Mouse (Mus musculus) 416B (cell line): ENCODE measurements at regions not wholly inside any gene's neighbourhood (a gene's known extent, or its start where the extent isn't known, plus 50 kb on each side); places are given as distances from the start of the nearest gene placed in this dataset.

Experiments
- DNase-seq: peaks from one replicate; pipeline ENCODE4 v3.0.0; 2011; ENCODE audit warnings: low read depth

- DNase-seq, result no peak
Measured at GRCm38 (mm10) chr1:166735545-166735944, 53.9 kb upstream of the Fmo9 start.

GRCm38 (mm10) chr1:166738029-166738428 lies 56.4 kb upstream of the Fmo9 start:
- DNase-seq, result peak; percentile 48

GRCm38 (mm10) chr1:166750236-166750635 lies 68.6 kb upstream of the Fmo9 start:
- DNase-seq, result no peak

- DNase-seq, result no peak
Measured at GRCm38 (mm10) chr1:166750777-166751176, 69.1 kb upstream of the Fmo9 start.

GRCm38 (mm10) chr1:166751436-166751835 lies 69.8 kb upstream of the Fmo9 start:
- DNase-seq, result no peak

GRCm38 (mm10) chr1:166752990-166753709 lies 71.5 kb upstream of the Fmo9 start:
- no peak for DNase-seq

- peak; percentile 70 for DNase-seq
Measured at GRCm38 (mm10) chr1:166758987-166759386, 77.3 kb upstream of the Fmo9 start.

- DNase-seq, result no peak
Measured at GRCm38 (mm10) chr1:166773114-166773513, 91.5 kb upstream of the Fmo9 start.

- DNase-seq, result peak; percentile 71
Measured at GRCm38 (mm10) chr1:166782106-166782505, 100.5 kb upstream of the Fmo9 start.

GRCm38 (mm10) chr1:166787945-166788344 lies 106.3 kb upstream of the Fmo9 start:
- DNase-seq, result peak; percentile 89

GRCm38 (mm10) chr1:166788824-166789399 lies 107.3 kb upstream of the Fmo9 start:
- no peak for DNase-seq

- DNase-seq, result peak; percentile 87
Measured at GRCm38 (mm10) chr1:166793052-166793716, 111.5 kb upstream of the Fmo9 start.

- peak; percentile 50 for DNase-seq
Measured at GRCm38 (mm10) chr1:166793717-166794081, 112.1 kb upstream of the Fmo9 start.

GRCm38 (mm10) chr1:166794622-166795244 lies 113.1 kb upstream of the Fmo9 start:
- DNase-seq, result no peak

- DNase-seq, result no peak
Measured at GRCm38 (mm10) chr1:166795613-166796012, 114.0 kb upstream of the Fmo9 start.

GRCm38 (mm10) chr1:166796362-166796925 lies 114.8 kb upstream of the Fmo9 start:
- DNase-seq, result no peak

- no peak for DNase-seq
Measured at GRCm38 (mm10) chr1:166796931-166797330, 115.3 kb upstream of the Fmo9 start.

- DNase-seq, result no peak
Measured at GRCm38 (mm10) chr1:166800953-166801603, 119.4 kb upstream of the Fmo9 start.

- no peak for DNase-seq
Measured at GRCm38 (mm10) chr1:166801929-166802328, 120.3 kb upstream of the Fmo9 start.

GRCm38 (mm10) chr1:166803928-166804327 lies 122.3 kb upstream of the Fmo9 start:
- DNase-seq, result peak; percentile 55

- DNase-seq, result no peak
Measured at GRCm38 (mm10) chr1:166804333-166804732, 122.7 kb upstream of the Fmo9 start.
